Mouse (Mus musculus): ENCODE data around the gene Olfml1. TPM values are rescaled to one million over a fixed set of nuclear protein-coding genes. Genes with fewer than 3 reads are reported as not detected.

Olfml1 gene
- polyA plus RNA-seq (2017; shearing (Covaris generic)), result not detected

GRCm38 (mm10) chr7:107567261-107567671 is at the start of gene Olfml1:
TSS of gene Olfml1 (plus strand) at chr7:107567446.

GRCm38 (mm10) chr7:107594857-107595402 is 27.7 kb downstream of the Olfml1 start, which contains the start of gene Ppfibp2:
TSS of gene Ppfibp2 (plus strand) at chr7:107595207.

GRCm38 (mm10) chr7:107625061-107625460 is 57.8 kb downstream of the Olfml1 start, which contains the start of gene 5330417H12Rik:
TSS of gene 5330417H12Rik (minus strand) at chr7:107625161.

Other genes with a start within 250 kb of the Olfml1 start
- not detected for gene Syt9, start 196.7 kb upstream of the Olfml1 start, polyA plus RNA-seq (2017; shearing (Covaris generic))
- 0.57 TPM for gene Ppfibp2, start 27.8 kb downstream of the Olfml1 start, polyA plus RNA-seq (2017; shearing (Covaris generic))
- gene 5330417H12Rik, start 57.7 kb downstream of the Olfml1 start, polyA plus RNA-seq (2017; shearing (Covaris generic)), result not detected
- gene Cyb5r2, start 190.6 kb downstream of the Olfml1 start, polyA plus RNA-seq (2017; shearing (Covaris generic)), result not detected
- gene Ovch2, start 233.8 kb downstream of the Olfml1 start, polyA plus RNA-seq (2017; shearing (Covaris generic)), result not detected
- gene Olfr467, start 244.8 kb downstream of the Olfml1 start, polyA plus RNA-seq (2017; shearing (Covaris generic)), result not detected